In the genomic region with DNA sequence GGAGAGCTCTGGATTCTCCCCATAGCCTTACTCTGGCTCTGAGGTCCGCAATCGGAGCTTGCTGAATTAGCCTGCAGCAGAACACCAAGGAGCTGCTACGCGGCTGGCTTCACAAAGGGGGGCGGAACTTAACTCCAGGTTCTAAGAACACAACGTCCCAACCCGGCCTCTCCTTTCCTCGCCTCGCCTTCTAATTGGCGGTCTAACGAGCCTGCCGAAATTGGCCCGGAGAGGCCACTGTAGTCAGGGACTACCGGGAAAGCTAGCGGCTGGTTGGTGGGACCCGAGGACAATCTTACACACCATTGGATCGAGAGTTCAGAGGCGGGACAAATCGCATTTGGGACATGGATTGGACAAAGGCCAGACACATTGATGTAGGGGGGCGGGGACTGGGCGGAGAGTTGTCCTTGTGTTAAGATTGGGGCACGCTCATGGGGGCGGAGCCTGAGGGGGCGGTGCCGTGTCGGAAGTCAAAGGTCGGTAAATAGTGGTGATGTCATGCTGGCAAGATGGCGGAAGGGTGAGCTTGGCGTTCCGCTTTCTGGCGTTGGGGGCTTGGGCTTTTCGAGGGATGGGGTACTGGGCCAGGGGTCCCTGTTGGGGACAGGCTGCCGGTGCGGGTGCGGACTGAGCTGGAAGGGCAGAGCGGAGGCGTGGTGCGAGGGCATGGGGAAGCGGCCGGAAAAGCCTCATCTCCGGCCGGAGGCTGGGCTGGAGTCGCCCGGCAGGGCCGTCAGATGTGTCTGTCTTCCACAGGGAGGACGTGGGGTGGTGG, we compare ENCODE assay signal across 8 mouse cellular contexts. TPM values are rescaled to one million over a fixed set of nuclear protein-coding genes. Genes with fewer than 3 reads are reported as not detected.
DNase-seq lines count a peak whose midpoint lies in the region; ATAC-seq and TF ChIP-seq lines count a peak whose summit lies in the region.

A gene (plus strand): TSS at position 399 of the 778 bp plus-strand sequence.

- H3K36me3 ChIP-seq in embryonic facial prominence, embryonic 14.5 days (ENCODE audit: control insufficient read depth, insufficient read depth, low read length), result peaks cover 27% of the 10 kb centered on the region
- H3K36me3 ChIP-seq in heart, adult 2 months (ENCODE audit: control insufficient read depth, insufficient read depth, low read length), result no peaks in the 10 kb centered on the region
- peaks cover 20% of the 10 kb centered on the region for H3K36me3 ChIP-seq in limb, embryonic 13.5 days
- peaks cover 15% of the 10 kb centered on the region for H3K36me3 ChIP-seq in midbrain, embryonic 16.5 days (ENCODE audit: control insufficient read depth, insufficient read depth, low read length)

- 0 out of 2 replicates have a peak, but pooled peaks have one; percentile 41 for TF ChIP-seq EP300 in heart, adult 2 months (IDR thresholded peaks at IDR 0.05; ENCODE audit: insufficient read depth, low read depth, low read length)

- TF ChIP-seq POLR2A in heart, adult 2 months (IDR thresholded peaks at IDR 0.05; ENCODE audit: insufficient read depth, low read depth, low read length), result peak; percentile 92

- peak within 1 kb of the TSS; percentile 76 for H3K4me2 ChIP-seq in embryonic facial prominence, embryonic 14.5 days (ENCODE audit: low read depth, low read length)
- peak within 1 kb of the TSS; percentile 89 for H3K4me2 ChIP-seq in limb, embryonic 13.5 days (replicated peaks)
- peak within 1 kb of the TSS; percentile 82 for H3K4me2 ChIP-seq in midbrain, embryonic 16.5 days (ENCODE audit: low read length)

- no peak for TF ChIP-seq CTCF in heart, adult 2 months (IDR thresholded peaks at IDR 0.05)

- WGBS in embryonic facial prominence, embryonic 14.5 days, result 0% methylated on average over 40 of the region's 46 CpGs
- under 1% methylated on average over 46 of the region's 46 CpGs for WGBS in heart, adult 2 months
- 0% methylated on average over 46 of the region's 46 CpGs for WGBS in limb, embryonic 13.5 days
- WGBS in midbrain, embryonic 16.5 days, result under 1% methylated on average over 44 of the region's 46 CpGs

- peak within 1 kb of the TSS; percentile 68 for H3K4me3 ChIP-seq in embryonic facial prominence, embryonic 14.5 days (ENCODE audit: low read depth, low read length)
- peak within 1 kb of the TSS; percentile 98 for H3K4me3 ChIP-seq in heart, adult 2 months
- peak within 1 kb of the TSS; percentile 94 for H3K4me3 ChIP-seq in limb, embryonic 13.5 days
- peak within 1 kb of the TSS; percentile 93 for H3K4me3 ChIP-seq in midbrain, embryonic 16.5 days (ENCODE audit: low read depth, low read length)

- ATAC-seq in embryonic facial prominence, embryonic 14.5 days (ENCODE audit: low read depth), result peak; percentile 99
- ATAC-seq in limb, embryonic 13.5 days (ENCODE audit: low FRiP score, low read depth), result peak; percentile 98
- ATAC-seq in midbrain, embryonic 16.5 days, result peak; percentile 98

- H3K27ac ChIP-seq in embryonic facial prominence, embryonic 14.5 days (replicated peaks; ENCODE audit: low read depth, low read length), result peak within 1 kb of the TSS; percentile 89
- H3K27ac ChIP-seq in heart, adult 2 months, result peak within 1 kb of the TSS; percentile 95
- peak within 1 kb of the TSS; percentile 91 for H3K27ac ChIP-seq in limb, embryonic 13.5 days
- H3K27ac ChIP-seq in midbrain, embryonic 16.5 days (ENCODE audit: low read length), result peak within 1 kb of the TSS; percentile 89

- H3K9ac ChIP-seq in embryonic facial prominence, embryonic 14.5 days (ENCODE audit: low read depth, low read length), result peak within 1 kb of the TSS; percentile 78
- peak within 1 kb of the TSS; percentile 93 for H3K9ac ChIP-seq in heart, adult 2 months (ENCODE audit: low read depth, low read length)
- peak within 1 kb of the TSS; percentile 86 for H3K9ac ChIP-seq in limb, embryonic 13.5 days
- peak within 1 kb of the TSS; percentile 91 for H3K9ac ChIP-seq in midbrain, embryonic 16.5 days (ENCODE audit: low read depth, low read length)

- H3K79me2 ChIP-seq in heart, adult 2 months (replicated peaks; ENCODE audit: control insufficient read depth, insufficient read depth, low read length), result no peaks in the 10 kb centered on the region

- intact Hi-C loops in heart, adult 2 months (cut with DNase I), result loop anchor here (2.0 to 5.0 kb wide), 2 partner anchors 127 to 274 kb away; a partner anchor contains a TSS

- no peaks in the 10 kb centered on the region for H3K9me3 ChIP-seq in embryonic facial prominence, embryonic 14.5 days (ENCODE audit: control insufficient read depth, low read length)
- no peaks in the 10 kb centered on the region for H3K9me3 ChIP-seq in limb, embryonic 13.5 days
- no peaks in the 10 kb centered on the region for H3K9me3 ChIP-seq in midbrain, embryonic 16.5 days (replicated peaks; ENCODE audit: control insufficient read depth, low read length, poor library complexity, severe bottlenecking)

- DNase-seq in 3T3-L1 (ENCODE audit: low read depth, low spot score), result peak; percentile 100
- peak; percentile 95 to 98 for DNase-seq in adrenal gland, postnatal 4 days (ENCODE audit: low spot score in 2 of 2)
- peak; percentile 100 for DNase-seq in embryonic facial prominence, embryonic 14.5 days (ENCODE audit: low spot score)
- DNase-seq in heart, adult 2 months, result peak; percentile 99 to 100
- peak; percentile 100 for DNase-seq in kidney, adult 8-10 months
- peak; percentile 99 to 100 for DNase-seq in spleen, postnatal 10 days (ENCODE audit: low spot score in 2 of 2)

- peaks cover 5% of the 10 kb centered on the region; the same call in 1 of the 2 replicates for H3K4me1 ChIP-seq in embryonic facial prominence, embryonic 14.5 days (ENCODE audit: control insufficient read depth, insufficient read depth, low read length)
- H3K4me1 ChIP-seq in heart, adult 2 months (ENCODE audit: control insufficient read depth, insufficient read depth, low read length), result no peaks in the 10 kb centered on the region; the same call in 1 of the 2 replicates
- peaks cover 8% of the 10 kb centered on the region for H3K4me1 ChIP-seq in limb, embryonic 13.5 days
- peaks cover 8% of the 10 kb centered on the region for H3K4me1 ChIP-seq in midbrain, embryonic 16.5 days (ENCODE audit: control insufficient read depth, insufficient read depth, low read length)

- no peaks in the 10 kb centered on the region for H3K27me3 ChIP-seq in embryonic facial prominence, embryonic 14.5 days (replicated peaks; ENCODE audit: control insufficient read depth, insufficient read depth, low read length)
- H3K27me3 ChIP-seq in heart, adult 2 months (ENCODE audit: control insufficient read depth, insufficient read depth, low read length), result no peaks in the 10 kb centered on the region
- H3K27me3 ChIP-seq in limb, embryonic 13.5 days, result no peaks in the 10 kb centered on the region
- H3K27me3 ChIP-seq in midbrain, embryonic 16.5 days (ENCODE audit: control insufficient read depth, insufficient read depth, low read depth, low read length), result no peaks in the 10 kb centered on the region

RNA-seq across cellular contexts. Expression of the gene that starts here (rescaled TPM):
- total RNA-seq in adrenal gland, postnatal 4 days (2021), result 10 to 100 TPM; 55.4 TPM
- polyA plus RNA-seq in embryonic facial prominence, embryonic 14.5 days (2014; fragmentation: Nextera tagmentation; extraction: Ambion mirVana), result 27.7 and 29.0 TPM in 2 replicates
- total RNA-seq in heart, adult 2 months (2021), result 10 to 100 TPM; 48.8 to 50.3 TPM
- polyA plus RNA-seq in heart, adult 2 months (2012; rRNA removed), result 21.3 and 25.0 TPM in 2 replicates
- polyA plus RNA-seq in limb, embryonic 13.5 days (2015; fragmentation: Nextera tagmentation; extraction: Ambion mirVana), result 27.9 and 30.3 TPM in 2 replicates
- 31.5 and 34.7 TPM in 2 replicates for polyA plus RNA-seq in midbrain, embryonic 16.5 days (2015; fragmentation: Nextera tagmentation; extraction: Ambion mirVana)

Comparison
In these comparisons a context has a peak if more than half of its experiments do, and no peak if none do; other contexts are left out.
1. Peak in every context shown above with its lines: DNase-seq, ATAC-seq, H3K4me3 ChIP-seq and H3K27ac ChIP-seq.